Mouse (Mus musculus) adrenal gland, adult 8-10 months (tissue): ENCODE data around the gene Mctp1. TPM values are rescaled to one million over a fixed set of nuclear protein-coding genes. Genes with fewer than 3 reads are reported as not detected.

Source experiments
- DNase-seq: peaks from one replicate; pipeline ENCODE4 v3.0.0; 2022
- total RNA-seq, 4 experiments: library from RNA; stranded (reverse); gene quantifications; 2 replicates each; pipeline ENCODE4 v1.2.4; 2022

Mctp1 gene
- total RNA-seq, 4 experiments from 2014 or later = 1.5 to 3.8 (median 2.7) TPM

- DNase-seq = no peak
Measured at GRCm38 (mm10) chr13:76838031-76838430, 453.7 kb downstream of the Mctp1 start.

DNA sequence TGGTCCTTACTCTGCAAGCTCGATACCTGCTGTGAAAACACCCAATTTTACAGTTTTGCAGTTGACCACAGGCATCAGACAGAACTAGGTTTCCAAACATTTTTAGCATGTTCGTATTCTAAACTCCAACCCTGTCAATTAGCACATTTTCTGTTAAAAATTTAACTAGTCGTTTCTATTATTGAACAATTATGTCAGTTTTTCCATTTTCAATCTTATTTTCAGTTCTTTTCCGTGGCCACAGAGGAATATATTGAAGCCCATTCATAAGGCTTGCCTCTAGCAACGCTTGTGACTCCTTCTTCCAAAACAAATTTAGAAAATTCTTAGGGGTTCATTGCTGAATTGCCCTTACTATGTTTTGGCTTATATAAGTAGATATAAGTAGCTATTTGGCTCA is 456.4 kb downstream of the Mctp1 start:
- DNase-seq = no peak

GRCm38 (mm10) chr13:76844629-76845255 is 460.4 kb downstream of the Mctp1 start:
- DNase-seq = peak; percentile 6

GRCm38 (mm10) chr13:76850412-76851054 is 466.2 kb downstream of the Mctp1 start:
- no peak for DNase-seq

- DNase-seq = no peak
Measured at GRCm38 (mm10) chr13:76854306-76854705, 470.0 kb downstream of the Mctp1 start.

DNA sequence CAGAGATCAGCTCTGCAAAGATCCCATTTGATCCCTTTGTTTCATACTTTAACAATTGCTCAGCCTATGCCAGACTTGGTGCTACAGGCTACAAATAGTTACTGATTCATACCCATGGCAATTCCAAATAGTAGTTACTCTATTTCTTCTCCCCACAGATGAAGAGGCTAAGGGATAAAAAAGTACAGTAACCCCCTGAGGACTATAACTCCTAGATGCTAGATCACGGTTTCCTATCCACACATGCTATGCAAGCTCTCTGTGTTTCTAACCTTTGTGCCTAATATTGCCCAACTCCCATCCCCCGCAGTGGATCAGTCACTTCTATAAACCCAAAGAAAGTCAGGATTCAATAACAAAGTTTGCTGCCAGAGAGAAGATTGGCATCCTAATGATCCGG is 470.7 kb downstream of the Mctp1 start:
- DNase-seq = no peak

GRCm38 (mm10) chr13:76857024-76857423 is 472.7 kb downstream of the Mctp1 start:
- DNase-seq = no peak

GRCm38 (mm10) chr13:76858078-76858482 is 473.7 kb downstream of the Mctp1 start:
- DNase-seq = no peak

DNA sequence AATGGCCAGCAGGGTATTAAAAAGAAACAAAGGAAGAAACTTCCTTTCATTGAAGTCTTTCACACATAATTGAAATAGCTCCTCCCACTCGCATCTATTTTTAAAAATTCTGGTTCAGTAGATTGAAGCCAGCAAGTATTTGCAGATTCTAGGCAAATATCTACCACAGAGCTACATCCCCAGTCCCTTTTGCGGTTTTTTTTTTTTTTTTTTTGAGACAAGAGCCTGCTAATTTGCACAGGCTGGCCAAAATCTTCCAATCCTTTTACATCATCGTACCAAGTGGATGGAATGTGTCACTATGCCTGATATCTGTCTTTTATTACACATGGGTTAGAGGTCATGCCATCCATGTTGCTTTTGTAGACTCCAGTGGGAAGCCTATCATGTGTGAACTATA is 486.0 kb downstream of the Mctp1 start:
- no peak for DNase-seq

DNA sequence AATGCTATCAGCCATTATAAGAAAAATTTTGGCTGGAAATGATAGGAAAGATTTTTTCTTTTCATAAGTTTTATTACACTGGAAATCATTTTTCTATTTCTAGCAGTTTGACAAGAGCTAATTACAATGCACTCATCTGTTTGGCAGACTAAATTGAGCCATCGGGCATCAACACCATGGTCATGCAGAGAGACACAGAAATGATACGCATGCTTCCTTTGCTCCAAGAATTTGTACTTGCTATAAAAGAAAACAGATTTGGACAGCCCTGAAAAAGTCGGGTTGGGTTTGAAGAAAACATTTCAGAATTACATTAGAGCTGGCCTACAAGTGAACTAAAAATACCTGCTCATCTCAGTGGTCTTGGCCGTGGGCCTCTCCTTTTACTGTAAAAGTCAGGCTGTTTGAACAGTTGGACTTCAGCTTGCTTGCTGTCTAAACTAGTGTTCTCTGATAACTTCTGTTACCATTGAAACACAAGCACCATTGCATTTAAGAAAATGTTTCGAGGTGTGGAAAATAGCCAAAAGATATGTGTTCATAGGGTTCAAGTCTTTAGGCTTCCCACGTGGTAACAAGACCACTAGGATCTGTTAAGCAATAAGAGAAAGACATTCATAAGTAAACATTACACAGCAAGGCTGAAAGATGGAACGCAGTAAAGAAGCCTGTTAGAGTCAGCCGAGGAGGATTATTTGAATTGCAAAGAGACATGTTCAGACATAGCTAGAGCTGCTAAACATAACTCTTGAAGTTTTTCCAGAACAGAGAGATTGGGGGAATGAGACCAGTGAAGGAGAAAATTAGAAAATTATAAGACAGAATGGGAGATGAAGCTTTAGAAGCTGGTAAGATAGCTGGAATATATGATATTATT is 493.8 kb downstream of the Mctp1 start:
- DNase-seq = no peak

DNA sequence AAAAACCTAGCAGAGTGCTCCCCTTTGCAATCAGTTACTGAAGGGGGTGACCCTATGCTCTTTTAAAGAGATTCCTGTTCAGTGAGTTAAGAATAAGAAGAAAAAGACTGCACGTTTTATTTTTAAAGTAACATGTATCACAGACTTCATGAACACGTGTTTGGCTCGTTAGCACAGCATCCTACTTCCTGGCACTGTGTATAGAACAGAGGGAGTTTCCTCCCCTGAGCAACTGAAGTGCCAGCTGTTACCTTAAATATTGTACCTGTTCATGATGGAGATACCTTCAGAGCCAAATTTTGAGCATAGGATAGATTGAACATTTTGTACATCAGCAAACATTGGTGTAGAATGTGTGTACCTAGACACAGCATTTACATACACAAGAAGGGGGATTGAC is 494.7 kb downstream of the Mctp1 start:
- no peak for DNase-seq

- DNase-seq = no peak
Measured at GRCm38 (mm10) chr13:76884517-76885092, 500.3 kb downstream of the Mctp1 start.

- DNase-seq = no peak
Measured at GRCm38 (mm10) chr13:76892987-76893386, 508.7 kb downstream of the Mctp1 start.

DNA sequence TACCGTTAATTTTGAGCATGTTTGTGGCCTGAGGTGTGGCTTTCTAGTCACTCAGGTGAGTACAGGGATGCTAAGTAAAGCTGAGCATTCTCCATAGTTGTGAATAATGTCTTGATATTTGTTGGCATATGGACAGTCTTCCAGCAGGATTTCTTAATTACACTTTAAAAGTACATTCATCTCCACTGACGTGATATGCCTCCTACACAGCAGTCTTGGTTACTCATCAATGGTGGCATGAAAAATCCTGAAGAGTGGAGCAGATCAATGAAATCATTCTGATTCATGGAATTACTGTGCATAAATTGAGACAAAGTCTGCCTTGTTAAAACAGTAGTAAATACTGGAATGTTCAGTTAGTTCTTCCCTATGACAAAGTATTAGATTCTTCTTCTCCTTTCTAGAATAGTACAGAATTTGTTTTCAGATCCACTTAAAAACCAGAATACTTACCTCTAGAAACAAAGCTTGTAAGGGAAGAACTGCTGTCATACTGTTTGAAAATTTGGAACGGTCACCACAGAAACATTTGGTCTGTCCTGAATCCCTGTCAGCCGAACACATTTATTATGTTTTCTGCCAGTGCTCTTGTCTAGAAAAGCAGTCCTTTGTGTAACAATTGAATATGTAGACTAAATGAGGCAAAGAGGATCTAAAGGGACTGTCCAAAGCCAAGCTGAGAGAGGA is 511.6 kb downstream of the Mctp1 start:
- DNase-seq = no peak

GRCm38 (mm10) chr13:76896457-76896790 is 512.1 kb downstream of the Mctp1 start:
- DNase-seq = no peak

DNA sequence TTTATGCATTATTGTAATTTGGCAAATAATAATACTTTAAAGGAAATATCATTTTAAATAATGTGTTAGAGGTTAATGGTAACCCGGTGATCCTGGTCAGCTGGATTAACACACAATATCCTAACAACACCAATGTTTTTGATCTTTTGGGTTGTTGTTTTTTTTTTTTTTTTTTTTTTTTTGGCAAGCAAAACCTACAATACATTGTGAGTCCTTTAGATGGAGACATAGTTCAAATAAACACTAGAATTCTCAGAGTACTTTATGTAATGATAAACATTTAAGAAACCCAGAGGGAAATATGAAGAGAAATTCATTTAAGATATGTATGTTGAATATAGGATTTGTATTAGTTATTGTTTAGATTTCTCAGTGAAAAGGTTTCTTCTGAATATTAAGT is 534.0 kb downstream of the Mctp1 start:
- no peak for DNase-seq

GRCm38 (mm10) chr13:76926851-76927250 is 542.5 kb downstream of the Mctp1 start:
- no peak for DNase-seq

GRCm38 (mm10) chr13:76927875-76928440 is 543.6 kb downstream of the Mctp1 start:
- no peak for DNase-seq

- no peak for DNase-seq
Measured at GRCm38 (mm10) chr13:76929152-76929551, 544.8 kb downstream of the Mctp1 start.

GRCm38 (mm10) chr13:76932933-76933332 is 548.6 kb downstream of the Mctp1 start:
- DNase-seq = no peak

GRCm38 (mm10) chr13:76949234-76949633 is 564.9 kb downstream of the Mctp1 start:
- no peak for DNase-seq

- no peak for DNase-seq
Measured at GRCm38 (mm10) chr13:76967588-76967987, 583.3 kb downstream of the Mctp1 start.
